Mouse (Mus musculus) layer of hippocampus, adult 2 months (tissue): ENCODE measurements around the gene Lhx2. TPM values are rescaled to one million over a fixed set of nuclear protein-coding genes. Genes with fewer than 3 reads are reported as not detected.

Experiments
- DNase-seq, 2 experiments: peaks; one replicate each; pipeline ENCODE4 v3.0.0; 2022; ENCODE audit warnings: low spot score in 2 of 2
- H3K27ac ChIP-seq: fragments of 200-600 bp; 2 replicates; pipeline ENCODE4 v1.8.1; 2022
- H3K4me3 ChIP-seq: fragments of 200-600 bp; 2 replicates; pipeline ENCODE4 v1.8.1; 2022; ENCODE audit warnings: mild to moderate bottlenecking
- CTCF ChIP-seq: fragments of 200-600 bp; conservative IDR thresholded peaks from 2 replicates; pipeline ENCODE4 v1.8.1; 2022; ENCODE audit warnings: antibody characterized with exemption, mild to moderate bottlenecking, moderate library complexity
- total RNA-seq, 2 experiments: library from RNA; stranded (reverse); gene quantifications; 2 replicates each; pipeline ENCODE4 v1.2.3; 2021

The Lhx2 gene
- total RNA-seq, 2 experiments from 2014 or later = 96.6 to 99.5 TPM

- no peak for TF ChIP-seq CTCF
- no peak overlapping the region for H3K27ac ChIP-seq
- H3K4me3 ChIP-seq = no peak overlapping the region
- DNase-seq = no peak
Measured at GRCm38 (mm10) chr2:38410227-38410626, 71.1 kb downstream of the Lhx2 start.

GRCm38 (mm10) chr2:38412599-38413177, 73.6 kb downstream of the Lhx2 start:
- no peak for DNase-seq
- Histone ChIP-seq H3K27ac (no peak overlapping the region), H3K4me3 (no peak overlapping the region)
- TF ChIP-seq CTCF = no peak

- no peak for DNase-seq
- no peak overlapping the region for H3K4me3 ChIP-seq
- no peak overlapping the region for H3K27ac ChIP-seq
- TF ChIP-seq CTCF = no peak
Measured at GRCm38 (mm10) chr2:38417970-38418369, 78.9 kb downstream of the Lhx2 start.

Other genes with a start within 250 kb of the Lhx2 start
- gene Dennd1a, start 51.9 kb upstream of the Lhx2 start, total RNA-seq = 10 to 100 TPM; 80.3 to 86.5 TPM
- 10 to 100 TPM; 41.6 to 44.8 TPM for gene Nek6, start 172.4 kb downstream of the Lhx2 start, total RNA-seq